Mouse (Mus musculus) lung, embryonic 15.5 days (tissue): ENCODE data around the gene Trnau1ap. TPM values are rescaled to one million over a fixed set of nuclear protein-coding genes. Genes with fewer than 3 reads are reported as not detected.
"Not testable (repeated sequence)": the region's sequence is repeated elsewhere in the genome, so short reads cannot be mapped to it uniquely, and the experiment has no call there.

Experiments used
- ATAC-seq: fragments of 200-750 bp; cut with Nextera tagmentation; 2 replicates; pipeline ENCODE4 v1.8.0; 2017; ENCODE audit warnings: moderate number of reproducible peaks, borderline replicate concordance; ENCODE audit not compliant: low FRiP score, low TSS enrichment; ENCODE audit errors: extremely low read depth
- H3K27ac ChIP-seq: fragments of 300-500 bp; sonication (generic); 2 replicates; pipeline ENCODE4 v1.5.1; 2015; ENCODE audit warnings: moderate library complexity, mild to moderate bottlenecking, inconsistent platforms
- H3K27me3 ChIP-seq: fragments of 300-500 bp; sonication (generic); 2 replicates; pipeline ENCODE4 v1.6.1; 2015; ENCODE audit warnings: inconsistent platforms
- H3K36me3 ChIP-seq: fragments of 300-500 bp; sonication (generic); 2 replicates; pipeline ENCODE4 v1.6.1; 2015; ENCODE audit warnings: inconsistent platforms
- H3K4me1 ChIP-seq: fragments of 300-500 bp; sonication (generic); 2 replicates; pipeline ENCODE4 v1.6.1; 2015; ENCODE audit warnings: inconsistent platforms
- H3K4me2 ChIP-seq: fragments of 300-500 bp; sonication (generic); 2 replicates; pipeline ENCODE4 v1.6.1; 2015; ENCODE audit warnings: inconsistent platforms, mild to moderate bottlenecking, moderate library complexity
- H3K4me3 ChIP-seq: fragments of 300-500 bp; sonication (generic); 2 replicates; pipeline ENCODE4 v1.5.1; 2015; ENCODE audit warnings: mild to moderate bottlenecking, inconsistent platforms
- H3K9ac ChIP-seq: fragments of 300-500 bp; sonication (generic); 2 replicates; pipeline ENCODE4 v1.6.1; 2015; ENCODE audit warnings: inconsistent platforms
- H3K9me3 ChIP-seq: fragments of 300-500 bp; sonication (generic); 2 replicates; pipeline ENCODE4 v1.6.1; 2016; ENCODE audit warnings: inconsistent platforms
- WGBS: fragments of 180-500 bp; shearing (Covaris S2); methylation state at CpG from one replicate; pipeline ENCODE4 v1.1.7; 2015; 5-methylcytosine and 5-hydroxymethylcytosine counted together
- polyA plus RNA-seq: library from polyadenylated mRNA; unstranded; fragments of >200 nt; fragmentation: Nextera tagmentation; extraction: Ambion mirVana; gene quantifications from 2 replicates; pipeline ENCODE4 v1.2.1, GENCODE M21; 2015

The Trnau1ap gene
- polyA plus RNA-seq, 1 experiment from 2014 or later: 67.2 TPM

- Histone ChIP-seq H3K27me3 (no peaks in the 10 kb centered on the region), H3K27ac (no peak overlapping the region), H3K36me3 (peaks cover 21% of the 10 kb centered on the region), H3K4me2 (no peak overlapping the region), H3K4me1 (no peaks in the 10 kb centered on the region), H3K4me3 (no peak overlapping the region), H3K9ac (no peak overlapping the region), H3K9me3 (no peaks in the 10 kb centered on the region)
- 85% methylated on average over 12 of the region's 12 CpGs for WGBS
- ATAC-seq: no peak
Observed at GRCm38 (mm10) chr4:132291624-132292335, 37.6 kb downstream of the Trnau1ap start.

- Histone ChIP-seq H3K27ac (no peak overlapping the region), H3K36me3 (peaks cover 25% of the 10 kb centered on the region), H3K9ac (no peak overlapping the region), H3K27me3 (no peaks in the 10 kb centered on the region), H3K9me3 (no peaks in the 10 kb centered on the region), H3K4me3 (no peak overlapping the region), H3K4me1 (no peaks in the 10 kb centered on the region), H3K4me2 (no peak overlapping the region)
- WGBS: 95% methylated on average over 4 of the region's 4 CpGs
- no peak for ATAC-seq
Observed at GRCm38 (mm10) chr4:132291056-132291455, 38.3 kb downstream of the Trnau1ap start.

- H3K4me1 ChIP-seq, H3K27ac ChIP-seq, H3K4me2 ChIP-seq, H3K9ac ChIP-seq, H3K27me3 ChIP-seq, ATAC-seq, H3K4me3 ChIP-seq, H3K9me3 ChIP-seq: not testable (repeated sequence)
- peaks cover 42% of the 10 kb centered on the region for H3K36me3 ChIP-seq
- 74% methylated on average over 4 of the region's 5 CpGs for WGBS
Observed at GRCm38 (mm10) chr4:132288840-132289239, 40.5 kb downstream of the Trnau1ap start.

- H3K27ac ChIP-seq: no peak overlapping the region
- 65% methylated on average over 3 of the region's 3 CpGs for WGBS
- no peaks in the 10 kb centered on the region for H3K36me3 ChIP-seq
- H3K4me2 ChIP-seq: no peak overlapping the region
- H3K27me3 ChIP-seq: no peaks in the 10 kb centered on the region
- peaks cover 14% of the 10 kb centered on the region; the same call in 1 of the 2 replicates for H3K4me1 ChIP-seq
- no peak overlapping the region; the same call in 1 of the 2 replicates for H3K9ac ChIP-seq
- ATAC-seq: no peak
- no peak overlapping the region for H3K4me3 ChIP-seq
- no peaks in the 10 kb centered on the region for H3K9me3 ChIP-seq
Observed at GRCm38 (mm10) chr4:132275949-132276348, 53.4 kb downstream of the Trnau1ap start.

GRCm38 (mm10) chr4:132274156-132274862, 55.0 kb downstream of the Trnau1ap start, which contains the start of gene Taf12:
Gene Taf12 (plus strand): TSS chr4:132274375.
- peak; percentile 88 for ATAC-seq
- under 1% methylated on average over 48 of the region's 48 CpGs for WGBS
- Histone ChIP-seq H3K9me3 (no peaks in the 10 kb centered on the region), H3K36me3 (no peaks in the 10 kb centered on the region), H3K9ac (peak within 1 kb of the TSS; percentile 77), H3K27me3 (no peaks in the 10 kb centered on the region), H3K4me2 (peak within 1 kb of the TSS; percentile 69), H3K4me1 (peaks cover 18% of the 10 kb centered on the region), H3K27ac (peak within 1 kb of the TSS; percentile 91), H3K4me3 (peak within 1 kb of the TSS; percentile 62)

GRCm38 (mm10) chr4:132273166-132273565, 56.2 kb downstream of the Trnau1ap start:
- peak overlapping the region; percentile 77 for H3K9ac ChIP-seq
- H3K4me3 ChIP-seq: peak overlapping the region; percentile 62
- H3K4me2 ChIP-seq: peak overlapping the region; percentile 69
- no peaks in the 10 kb centered on the region for H3K27me3 ChIP-seq
- WGBS: 40% methylated on average over 2 of the region's 2 CpGs
- no peaks in the 10 kb centered on the region for H3K9me3 ChIP-seq
- peaks cover 18% of the 10 kb centered on the region for H3K4me1 ChIP-seq
- H3K27ac ChIP-seq: peak overlapping the region; percentile 91; the same call in 1 of the 2 replicates
- no peak for ATAC-seq
- no peaks in the 10 kb centered on the region for H3K36me3 ChIP-seq

- ATAC-seq: peak; percentile 77
- Histone ChIP-seq H3K4me1 (peaks cover 12% of the 10 kb centered on the region), H3K27ac (peak overlapping the region; percentile 92), H3K9me3 (no peaks in the 10 kb centered on the region), H3K4me3 (peak overlapping the region; percentile 37), H3K36me3 (no peaks in the 10 kb centered on the region), H3K9ac (peak overlapping the region; percentile 51), H3K4me2 (peak overlapping the region; percentile 72), H3K27me3 (no peaks in the 10 kb centered on the region)
- under 1% methylated on average over 35 of the region's 35 CpGs for WGBS
Observed at GRCm38 (mm10) chr4:132269740-132270560, 59.4 kb downstream of the Trnau1ap start.

GRCm38 (mm10) chr4:132268871-132269739, 60.2 kb downstream of the Trnau1ap start:
- H3K27ac ChIP-seq: peak overlapping the region; percentile 92
- no peak overlapping the region for H3K4me2 ChIP-seq
- 5% methylated on average over 6 of the region's 6 CpGs for WGBS

GRCm38 (mm10) chr4:132266835-132267349, 62.4 kb downstream of the Trnau1ap start:
- no peaks in the 10 kb centered on the region for H3K36me3 ChIP-seq
- no peak overlapping the region for H3K4me3 ChIP-seq
- H3K27ac ChIP-seq: no peak overlapping the region
- no peak overlapping the region for H3K4me2 ChIP-seq
- WGBS: 77% methylated on average over 3 of the region's 3 CpGs
- H3K4me1 ChIP-seq: peaks cover 8% of the 10 kb centered on the region
- no peak for ATAC-seq
- H3K9ac ChIP-seq: no peak overlapping the region
- no peaks in the 10 kb centered on the region for H3K27me3 ChIP-seq
- no peaks in the 10 kb centered on the region for H3K9me3 ChIP-seq

More at GRCm38 (mm10) chr4:132268871-132269739, 60.2 kb downstream of the Trnau1ap start:
- no peak; the same call in 1 of the 2 replicates for ATAC-seq
- peaks cover 12% of the 10 kb centered on the region for H3K4me1 ChIP-seq
- no peaks in the 10 kb centered on the region for H3K36me3 ChIP-seq
- H3K9ac ChIP-seq: no peak overlapping the region
- H3K9me3 ChIP-seq: no peaks in the 10 kb centered on the region
- H3K4me3 ChIP-seq: no peak overlapping the region
- H3K27me3 ChIP-seq: no peaks in the 10 kb centered on the region

- H3K4me1 ChIP-seq: peaks cover 22% of the 10 kb centered on the region
- 92% methylated on average over 7 of the region's 7 CpGs for WGBS
- H3K27me3 ChIP-seq: no peaks in the 10 kb centered on the region
- H3K27ac ChIP-seq: no peak overlapping the region
- H3K36me3 ChIP-seq: no peaks in the 10 kb centered on the region
- H3K9me3 ChIP-seq: no peaks in the 10 kb centered on the region
- H3K9ac ChIP-seq: no peak overlapping the region
- H3K4me3 ChIP-seq: no peak overlapping the region
- no peak for ATAC-seq
- no peak overlapping the region for H3K4me2 ChIP-seq
Observed at GRCm38 (mm10) chr4:132263313-132263712, 66.0 kb downstream of the Trnau1ap start.

- Histone ChIP-seq H3K36me3 (no peaks in the 10 kb centered on the region), H3K27me3 (no peaks in the 10 kb centered on the region), H3K27ac (peak overlapping the region; percentile 95; the same call in 1 of the 2 replicates)
Observed at GRCm38 (mm10) chr4:132262358-132262616, 67.1 kb downstream of the Trnau1ap start.

More at GRCm38 (mm10) chr4:132262358-132262616, 67.1 kb downstream of the Trnau1ap start:
- Histone ChIP-seq H3K9me3 (no peaks in the 10 kb centered on the region), H3K4me3 (no peak overlapping the region; the same call in 1 of the 2 replicates), H3K4me1 (peaks cover 22% of the 10 kb centered on the region), H3K4me2 (peak overlapping the region; percentile 72; the same call in 1 of the 2 replicates), H3K9ac (no peak overlapping the region)
- no peak for ATAC-seq
- 62% methylated on average over 5 of the region's 5 CpGs for WGBS
